Mouse (Mus musculus): ENCODE measurements around the gene Gm5934. TPM values are rescaled to one million over a fixed set of nuclear protein-coding genes. Genes with fewer than 3 reads are reported as not detected.

Gm5934 gene
- total RNA-seq (2023): not detected

GRCm38 (mm10) chrX:24500660-24501059 lies at the start of gene Gm5934:
Gm5934 (minus strand) TSS chrX:24500760.

Other genes with a start within 250 kb of the Gm5934 start
- not detected for gene Gm4297, start 74.1 kb upstream of the Gm5934 start, total RNA-seq (2023)